Mouse (Mus musculus): ENCODE measurements around the gene Fbxo11.

Fbxo11 gene

DNA sequence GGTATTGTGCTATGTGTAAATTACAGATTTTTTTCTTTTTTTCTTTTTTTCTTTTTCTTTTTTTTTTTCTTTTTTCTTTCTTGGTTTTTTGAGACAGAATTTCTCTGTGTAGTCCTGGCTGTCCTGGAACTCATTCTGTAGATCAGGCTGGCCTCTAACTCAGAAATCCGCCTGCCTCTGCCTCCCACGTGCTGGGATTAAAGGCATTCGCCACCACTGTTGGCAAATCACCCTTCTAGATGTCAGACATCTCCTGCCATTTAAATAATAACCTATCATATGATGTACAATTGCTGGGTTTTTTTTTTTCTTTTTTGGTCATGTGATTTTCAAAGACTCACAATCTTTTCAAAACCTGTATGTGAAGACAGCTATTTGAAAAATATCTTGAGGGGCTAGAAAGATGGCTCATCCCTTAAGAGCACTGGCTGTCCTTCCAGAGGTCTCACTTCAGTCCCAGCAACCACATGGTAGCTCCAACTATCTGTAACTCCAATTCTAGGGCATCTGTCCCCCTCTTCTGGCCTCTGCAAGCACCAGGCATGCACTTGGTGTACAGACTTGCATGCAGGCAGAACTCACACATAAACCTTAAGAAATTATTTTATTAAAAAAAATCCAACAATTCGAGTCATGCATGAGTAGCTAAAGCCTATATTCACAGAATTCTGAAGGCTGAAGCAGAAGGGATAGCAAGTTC lies 2.3 kb upstream of the Fbxo11 start:
- in situ Hi-C loops (cut with MboI) = no loop called here

DNA sequence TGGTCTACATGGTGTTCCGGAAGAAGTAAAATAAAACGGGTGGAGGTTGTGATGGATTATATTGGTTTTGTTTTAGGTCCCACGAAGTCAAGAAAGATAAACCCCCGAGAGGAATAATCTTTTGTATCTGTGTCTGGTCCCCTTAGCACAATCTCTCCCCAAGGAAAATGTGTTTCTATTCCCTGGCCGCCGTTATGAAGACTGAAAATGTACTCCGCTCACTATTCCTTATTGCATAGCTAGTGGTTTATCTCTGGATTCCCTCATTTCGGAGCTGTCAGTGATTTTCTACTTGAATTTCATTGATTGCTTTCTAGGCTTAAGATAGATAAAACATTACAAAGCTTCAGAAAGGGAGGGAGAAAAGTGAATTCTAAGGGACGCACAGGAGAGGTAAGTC lies 1.7 kb upstream of the Fbxo11 start:
- in situ Hi-C loops (cut with MboI) = no loop called here

DNA sequence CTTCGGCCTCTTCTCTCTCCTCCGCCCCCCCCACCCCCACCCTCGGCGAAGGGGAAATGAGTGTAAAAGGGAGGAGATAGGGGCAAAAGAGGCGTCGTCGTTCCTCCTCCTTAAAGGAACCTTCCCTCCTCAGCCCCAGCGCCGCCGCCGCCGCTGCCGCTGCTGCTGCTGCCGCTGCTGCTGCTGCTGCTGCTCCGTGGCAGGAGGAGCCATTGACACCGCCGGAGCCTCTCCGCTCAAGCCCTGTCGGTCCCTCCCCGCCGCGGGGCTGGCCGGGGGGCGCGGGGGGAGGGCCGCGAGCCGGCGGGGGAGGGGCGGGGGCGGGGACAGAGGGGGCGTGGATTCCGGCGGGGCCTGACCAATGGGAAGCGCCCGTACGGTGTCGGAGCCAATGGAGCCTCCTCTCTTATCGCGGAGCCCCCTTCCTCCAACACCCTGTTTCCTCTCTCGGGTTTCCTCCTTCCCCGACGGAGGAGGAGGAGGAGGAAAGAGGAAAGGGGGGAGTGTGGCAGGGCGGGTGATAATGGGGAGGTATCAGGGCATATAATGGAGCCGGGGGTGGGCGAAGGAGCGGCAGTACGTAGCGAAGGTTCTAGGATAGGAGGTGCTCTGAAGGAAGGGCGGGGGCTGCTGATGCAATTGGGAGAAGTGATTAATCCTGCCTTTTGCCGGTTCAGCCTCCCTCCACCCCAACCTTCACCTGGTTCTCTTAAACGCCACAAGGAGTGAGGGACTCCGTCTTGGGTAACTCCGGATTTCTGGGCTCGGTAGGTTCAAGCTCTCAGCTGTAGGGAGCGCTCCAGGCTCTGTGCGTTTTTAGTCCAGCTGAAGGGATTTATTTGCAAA lies 933 bp upstream of the Fbxo11 start:
- in situ Hi-C loops (cut with MboI) = no loop called here

DNA sequence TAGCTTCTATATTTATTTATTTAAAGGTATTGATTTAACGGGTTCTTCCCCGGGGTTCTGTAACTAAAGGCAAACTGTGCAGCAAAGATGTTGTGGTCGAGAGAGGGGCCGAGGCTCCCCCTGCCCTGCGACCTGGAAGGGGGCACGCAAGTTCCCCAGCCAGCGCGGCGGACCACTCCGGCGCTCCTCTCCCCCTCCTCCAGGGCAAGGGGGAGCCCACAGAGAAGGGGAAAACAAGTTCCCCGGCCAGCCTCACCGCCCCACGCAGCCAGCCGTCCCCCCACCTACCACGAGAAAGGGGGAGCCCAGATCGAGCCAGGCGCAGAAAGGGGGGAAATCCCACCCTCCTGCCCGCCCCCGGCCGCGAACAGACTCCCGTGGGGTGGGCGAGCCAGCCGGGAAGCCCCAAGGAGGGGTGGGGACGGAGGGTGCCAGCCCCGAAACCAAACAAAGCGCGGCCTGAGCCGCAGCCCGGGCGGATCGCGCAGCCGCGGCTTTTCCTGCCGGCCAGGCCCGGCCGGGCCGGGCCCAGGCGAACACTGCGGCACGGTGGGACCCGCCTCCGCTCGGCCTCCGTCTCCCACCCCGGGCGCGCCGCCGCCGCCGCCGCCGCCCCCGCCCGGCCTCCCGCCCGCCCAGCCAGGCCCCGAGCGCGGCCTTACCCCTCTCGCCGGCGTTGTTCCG lies 602 bp downstream of the Fbxo11 start:
- in situ Hi-C loops (cut with MboI) = no loop called here

DNA sequence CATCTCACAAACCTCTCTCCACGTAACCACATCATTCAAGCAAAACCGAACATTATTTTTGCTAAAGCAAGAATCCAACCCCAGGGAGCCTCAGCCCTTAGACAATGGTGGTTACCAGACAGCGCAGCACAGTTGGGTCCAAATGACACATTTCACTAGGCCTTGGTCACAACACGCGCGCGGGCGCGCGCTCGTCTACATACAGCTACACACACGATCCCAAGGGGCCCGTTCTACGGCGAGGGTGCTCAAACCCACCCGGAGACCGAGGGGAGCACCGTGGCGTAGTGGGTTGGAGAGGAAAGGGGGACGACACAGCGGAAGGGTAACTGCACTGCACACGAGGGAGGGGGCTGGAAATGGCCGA lies 1.1 kb downstream of the Fbxo11 start:
- in situ Hi-C loops (cut with MboI) = no loop called here

DNA sequence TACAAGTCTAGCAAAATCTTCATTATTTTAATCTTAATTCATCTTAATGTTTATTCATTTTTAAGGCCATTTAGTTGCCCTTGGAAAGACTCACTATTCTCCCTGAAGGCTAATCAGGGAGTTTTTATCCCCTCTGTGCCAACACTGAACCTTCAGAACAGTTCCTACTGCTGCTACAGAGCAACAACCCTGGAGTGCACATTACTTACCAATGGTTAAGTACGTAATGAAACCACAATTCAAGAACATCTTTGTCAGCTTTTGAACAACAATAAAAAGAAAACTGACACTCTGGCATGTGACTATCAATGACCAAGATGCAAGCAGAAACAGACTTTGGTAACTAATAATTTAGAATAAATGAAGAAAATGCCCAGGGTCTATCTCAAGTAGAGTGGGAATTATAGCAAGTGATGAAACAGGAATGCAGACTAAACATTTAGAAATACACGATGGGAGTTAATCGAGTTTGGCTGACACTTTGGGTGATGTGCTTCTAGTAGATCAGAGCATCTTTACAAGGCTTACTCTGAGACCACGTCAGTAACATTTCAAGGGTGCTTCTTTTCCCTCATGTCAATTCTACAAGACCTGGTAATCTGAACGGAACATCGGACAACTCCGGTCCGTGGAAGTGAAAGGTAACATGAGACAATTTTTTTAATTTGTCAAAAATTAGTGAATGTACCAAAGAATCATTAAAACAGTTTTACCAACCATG lies 2.1 kb downstream of the Fbxo11 start:
- in situ Hi-C loops (cut with MboI) = no loop called here

DNA sequence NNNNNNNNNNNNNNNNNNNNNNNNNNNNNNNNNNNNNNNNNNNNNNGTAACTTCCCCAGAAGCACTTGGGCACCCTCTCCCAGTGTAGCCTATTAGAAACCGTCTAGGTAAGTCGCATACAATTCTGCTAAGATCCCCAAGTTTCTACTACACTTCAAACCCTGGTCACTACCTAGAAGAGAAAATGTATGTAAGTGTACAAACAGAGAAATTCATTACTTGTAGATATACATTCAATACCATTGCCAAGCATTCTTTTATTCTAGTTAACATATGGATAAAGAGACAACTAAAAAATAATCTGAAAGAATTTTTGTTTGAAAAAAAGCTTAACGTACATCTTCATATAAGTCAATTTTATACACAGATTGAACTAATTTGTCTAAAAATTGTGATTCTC lies 3.1 kb downstream of the Fbxo11 start:
- in situ Hi-C loops (cut with MboI) = no loop called here

DNA sequence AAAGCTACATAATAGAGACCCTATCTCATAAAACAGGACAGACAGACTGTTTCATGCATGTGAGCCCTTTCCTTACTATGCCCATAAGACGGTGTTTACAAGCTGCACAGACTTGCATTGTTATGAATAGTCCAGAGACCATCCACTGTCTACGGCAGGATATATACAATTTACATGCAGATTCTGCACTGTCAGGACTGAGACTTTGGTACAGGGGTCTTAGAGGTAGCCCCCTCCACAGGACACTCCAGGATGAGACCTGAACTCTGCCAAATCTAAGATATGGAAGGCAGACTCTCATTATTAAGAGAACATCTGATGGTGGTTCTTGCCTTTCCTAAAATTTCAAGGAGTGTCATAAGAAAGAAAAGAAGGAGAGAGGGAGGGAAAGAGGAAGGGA lies 6.8 kb downstream of the Fbxo11 start:
- in situ Hi-C loops (cut with MboI) = no loop called here

DNA sequence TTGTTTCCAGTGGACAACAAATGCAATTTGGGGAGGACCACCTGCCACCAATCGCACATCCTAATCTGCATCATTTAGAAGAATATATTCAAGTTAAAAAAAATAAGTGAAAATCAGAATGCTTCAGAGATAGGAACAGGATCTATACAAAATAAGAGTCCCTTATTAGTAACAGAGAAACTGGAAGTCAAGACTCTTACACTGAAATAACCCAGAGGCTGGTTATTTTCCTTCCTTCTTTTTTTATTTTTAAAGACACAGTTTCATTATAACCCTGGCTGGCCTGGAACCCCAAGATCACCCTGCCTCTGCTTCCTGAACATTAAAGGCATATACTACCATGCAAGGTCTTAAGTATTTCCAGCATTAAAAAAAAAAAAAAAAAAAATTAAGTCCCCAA lies 7.2 kb downstream of the Fbxo11 start:
- in situ Hi-C loops (cut with MboI) = no loop called here

DNA sequence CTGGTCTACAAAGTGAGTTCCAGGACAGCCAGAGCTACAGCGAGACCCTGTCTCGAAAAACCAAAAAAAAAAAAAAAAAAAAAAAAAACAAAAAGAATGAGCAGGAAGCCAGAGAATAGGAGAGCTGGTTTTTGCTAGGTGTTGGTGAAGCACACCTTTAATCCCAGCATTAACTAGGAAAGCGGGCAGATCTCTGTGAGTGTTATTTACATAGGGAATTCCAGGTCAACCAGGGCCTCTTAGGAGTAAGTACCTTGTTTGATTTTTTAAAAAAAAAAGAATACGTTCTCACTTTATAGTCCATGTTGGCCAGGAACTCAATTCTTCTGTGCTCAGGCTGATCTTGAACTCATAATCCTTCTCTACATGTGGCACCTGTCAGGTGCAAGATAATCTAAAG lies 13.4 kb downstream of the Fbxo11 start:
- in situ Hi-C loops (cut with MboI) = no loop called here

DNA sequence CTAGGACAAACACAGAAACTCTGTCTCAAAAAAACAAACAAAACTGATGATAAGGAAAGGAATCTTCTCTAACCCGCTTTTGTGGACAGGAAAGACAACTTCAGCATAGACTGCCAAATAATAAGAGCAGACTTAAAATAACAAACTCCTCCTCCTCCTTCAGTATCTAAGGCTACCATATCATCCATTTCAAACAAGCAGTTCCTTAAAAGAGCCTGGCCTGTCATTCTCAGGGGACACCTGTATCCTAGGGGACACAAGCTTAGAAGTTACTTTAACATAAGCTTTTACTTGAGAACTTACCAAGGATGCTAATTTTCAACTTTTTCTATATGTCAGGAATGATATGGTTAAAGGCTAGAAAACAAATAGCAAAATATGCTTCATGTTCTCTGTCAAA lies 14.2 kb downstream of the Fbxo11 start:
- in situ Hi-C loops (cut with MboI) = no loop called here

DNA sequence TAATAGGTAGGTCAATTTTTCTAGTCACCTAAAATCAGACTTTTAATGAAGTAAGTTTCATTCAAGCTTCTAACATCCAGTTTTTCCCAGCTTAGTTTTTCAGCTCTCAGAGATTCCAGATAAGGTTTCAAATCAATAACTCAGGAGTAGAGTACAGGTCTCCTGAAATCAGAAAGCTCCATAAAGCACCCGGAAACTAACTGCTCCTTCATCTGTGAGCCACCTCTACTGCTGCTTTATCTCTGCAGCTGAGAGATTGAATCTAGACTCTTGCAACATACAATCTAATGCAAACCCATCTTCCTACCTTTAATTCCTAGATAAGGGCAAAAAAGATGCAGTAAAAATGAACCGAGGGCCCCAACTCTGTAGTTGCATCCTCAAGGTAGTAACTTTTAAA lies 14.8 kb downstream of the Fbxo11 start:
- in situ Hi-C loops (cut with MboI) = no loop called here

DNA sequence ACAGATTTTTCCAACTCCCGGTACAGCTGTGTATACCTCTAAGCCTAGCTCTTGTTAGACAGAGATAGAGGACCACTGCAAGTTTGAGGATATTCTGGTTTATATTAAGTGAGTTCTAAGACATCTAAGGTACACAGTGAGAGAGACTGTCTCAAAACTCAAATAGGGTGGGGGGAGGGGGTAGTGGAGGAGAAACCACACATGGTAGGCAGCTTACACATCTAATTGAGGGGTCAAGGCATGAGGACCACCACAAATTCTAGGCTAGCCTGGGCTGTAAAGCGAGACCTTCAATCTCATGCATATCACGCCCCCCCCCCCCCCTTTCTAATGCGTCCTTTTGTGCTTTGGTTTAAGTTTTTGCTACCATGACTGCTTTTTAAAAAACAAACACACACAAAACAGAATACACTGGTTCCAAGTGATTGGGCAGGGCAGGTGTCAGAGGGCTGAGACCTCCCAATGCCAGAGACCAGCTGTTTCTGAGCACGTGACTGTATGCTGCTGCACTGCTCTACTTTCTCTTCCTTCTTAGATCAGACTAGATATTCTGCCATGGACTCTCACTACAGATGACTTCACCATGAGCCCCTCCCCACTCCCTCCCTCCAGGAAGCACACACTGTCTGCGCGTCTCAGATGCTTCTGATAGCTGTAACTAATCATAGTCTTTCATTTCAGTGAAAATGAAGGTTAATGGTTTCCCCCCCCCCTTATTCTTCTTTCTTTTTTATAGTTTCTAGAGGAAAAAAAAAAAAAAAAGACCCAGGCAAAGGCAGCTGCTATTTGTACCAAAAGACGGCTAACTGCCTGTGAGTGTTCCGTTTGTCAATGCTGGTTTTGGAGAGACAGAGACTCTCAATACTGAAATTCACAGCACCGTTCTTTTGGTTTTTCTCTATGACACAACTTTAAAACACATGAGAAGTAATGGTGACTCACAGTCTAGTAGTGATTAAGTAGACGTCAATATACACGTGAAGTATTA lies 22.7 kb downstream of the Fbxo11 start:
- in situ Hi-C loops (cut with MboI) = no loop called here

DNA sequence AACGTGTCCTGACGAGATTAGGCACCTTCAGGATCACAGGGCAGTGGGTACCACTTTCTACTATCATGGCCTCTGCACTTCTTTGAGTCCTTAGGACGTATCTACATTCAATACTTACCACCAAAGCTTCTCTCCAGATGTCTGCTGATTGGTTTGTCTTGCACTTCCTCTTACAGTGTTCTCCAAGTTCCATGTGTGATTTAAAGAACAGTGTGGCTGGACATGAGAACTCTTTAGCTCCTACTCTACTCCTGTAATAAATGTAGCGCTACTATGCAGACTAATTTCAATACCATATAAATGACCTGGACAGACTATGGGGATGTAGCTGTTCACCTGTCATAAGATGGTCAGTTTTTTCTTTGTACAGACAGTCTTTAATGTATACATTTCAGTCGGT lies 24.3 kb downstream of the Fbxo11 start:
- in situ Hi-C loops (cut with MboI) = no loop called here

DNA sequence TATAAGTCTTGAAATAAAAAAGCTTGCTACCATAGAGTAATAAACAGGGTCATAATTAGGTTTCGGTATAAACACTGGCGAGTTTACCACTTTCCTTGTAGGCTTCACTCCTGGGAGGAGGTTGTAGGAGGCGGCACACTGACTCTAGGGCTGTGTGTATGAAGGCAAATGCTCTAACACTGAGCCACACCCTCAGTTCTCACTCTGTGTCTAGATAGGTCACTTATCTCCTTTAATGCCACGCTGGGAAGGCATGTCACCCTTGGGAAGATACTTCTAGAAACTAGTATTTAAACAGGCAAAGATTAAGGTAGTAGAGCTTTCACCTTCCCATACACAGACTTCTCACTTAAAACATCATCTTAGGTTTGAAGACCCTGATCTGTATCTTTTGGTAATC lies 30.7 kb downstream of the Fbxo11 start:
- in situ Hi-C loops (cut with MboI) = loop anchor here (10.0 kb wide), 1 partner anchor 220 kb away; no protein-coding TSS in a partner anchor

DNA sequence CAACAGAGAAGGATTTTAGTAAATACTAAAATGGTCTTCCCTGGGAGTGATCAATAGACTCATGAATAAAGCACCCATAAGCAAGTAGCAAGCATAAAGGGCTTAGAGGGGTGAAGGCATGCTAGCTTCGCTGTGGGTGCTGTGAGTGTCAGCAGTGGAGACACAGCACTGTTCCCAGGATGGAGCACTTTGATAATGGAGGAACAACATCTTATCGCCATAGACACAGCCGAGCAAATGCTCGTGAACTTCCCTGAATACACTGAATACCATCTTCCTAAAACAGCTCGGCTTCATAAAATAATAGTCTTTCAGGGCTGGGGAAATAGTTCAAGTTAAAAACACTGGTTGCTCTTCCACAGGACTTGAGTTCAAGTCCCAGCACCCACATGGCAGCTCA lies 33.3 kb downstream of the Fbxo11 start:
- in situ Hi-C loops (cut with MboI) = loop anchor here (10.0 kb wide), 1 partner anchor 223 kb away; no protein-coding TSS in a partner anchor

DNA sequence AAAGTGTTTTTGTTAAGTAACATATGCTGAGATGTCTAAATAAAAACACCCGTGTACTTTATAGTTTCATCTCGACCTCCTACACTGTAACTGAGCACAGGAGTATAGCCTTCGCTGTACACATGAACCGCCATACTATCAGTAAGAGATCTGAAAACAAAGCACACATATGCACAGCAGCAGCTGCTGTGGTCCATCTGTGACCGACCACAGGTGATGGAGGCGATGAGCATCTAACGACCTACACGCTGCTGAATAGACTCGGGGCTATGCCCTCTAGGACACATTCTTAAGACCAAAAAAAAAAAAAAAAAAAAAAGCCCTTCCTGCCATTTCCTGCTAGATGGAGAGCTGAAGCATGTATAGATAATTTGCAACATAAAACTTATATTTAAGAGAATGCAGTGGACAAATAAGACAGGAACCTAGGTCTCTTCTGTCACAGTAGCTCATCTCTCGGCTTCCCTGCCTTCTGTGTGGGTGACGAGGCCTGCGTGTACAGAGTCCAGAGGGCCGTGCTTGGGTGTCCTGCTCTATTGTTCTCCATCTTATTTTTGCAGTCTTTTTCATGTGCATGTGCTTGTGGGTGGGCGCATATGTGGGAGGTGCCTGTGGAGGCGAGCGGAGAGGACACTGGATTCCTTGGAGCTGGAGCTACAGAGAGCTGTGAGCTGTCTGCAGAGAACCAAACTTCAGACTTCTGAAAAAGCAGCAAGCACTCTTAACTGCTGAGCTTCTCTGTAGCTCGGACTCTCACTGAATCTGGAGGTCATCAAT lies 35.7 kb downstream of the Fbxo11 start:
- in situ Hi-C loops (cut with MboI) = loop anchor here (10.0 kb wide), 1 partner anchor 75 kb away; no protein-coding TSS in a partner anchor

DNA sequence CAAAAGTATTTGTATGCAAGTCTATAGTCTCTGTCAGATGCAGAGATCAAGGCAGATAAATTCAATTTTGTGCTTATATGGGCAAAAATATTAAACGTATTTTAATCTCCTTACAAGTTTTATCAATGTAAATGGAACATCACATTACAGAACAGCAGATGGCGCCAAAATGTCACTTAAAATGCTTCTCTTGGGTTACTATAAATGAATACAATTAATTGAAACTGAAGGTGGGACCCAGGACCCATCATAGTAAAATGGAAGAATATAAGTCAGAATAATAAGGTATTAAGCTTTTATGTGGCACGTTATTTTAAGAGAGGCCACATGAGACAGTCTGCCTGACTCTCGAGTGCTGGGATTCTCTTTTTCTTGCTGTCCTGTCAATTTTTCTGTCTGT lies 39.9 kb downstream of the Fbxo11 start:
- in situ Hi-C loops (cut with MboI) = loop anchor here (10.0 kb wide), 1 partner anchor 80 kb away; no protein-coding TSS in a partner anchor

DNA sequence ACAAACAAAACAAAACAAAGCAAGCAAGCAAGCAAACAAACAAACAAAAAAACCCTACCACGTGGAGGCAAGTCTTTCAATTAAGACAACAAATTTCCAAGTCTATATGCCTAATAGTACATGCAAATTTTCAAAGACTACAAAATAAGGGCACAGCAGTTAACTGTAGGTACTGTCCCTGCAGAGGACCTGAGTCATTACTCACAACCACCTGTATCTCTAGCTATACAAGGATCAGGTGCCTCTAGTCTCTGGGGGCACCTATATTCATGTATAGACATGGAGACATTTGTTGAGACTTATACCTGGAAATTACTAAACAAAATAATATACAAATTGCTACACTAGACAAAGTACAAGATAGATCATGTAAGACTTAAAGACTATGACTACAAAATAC lies 41.2 kb downstream of the Fbxo11 start:
- in situ Hi-C loops (cut with MboI) = loop anchor here (10.0 to 25.0 kb wide), 2 partner anchors 81 to 488 kb away; no protein-coding TSS in a partner anchor

DNA sequence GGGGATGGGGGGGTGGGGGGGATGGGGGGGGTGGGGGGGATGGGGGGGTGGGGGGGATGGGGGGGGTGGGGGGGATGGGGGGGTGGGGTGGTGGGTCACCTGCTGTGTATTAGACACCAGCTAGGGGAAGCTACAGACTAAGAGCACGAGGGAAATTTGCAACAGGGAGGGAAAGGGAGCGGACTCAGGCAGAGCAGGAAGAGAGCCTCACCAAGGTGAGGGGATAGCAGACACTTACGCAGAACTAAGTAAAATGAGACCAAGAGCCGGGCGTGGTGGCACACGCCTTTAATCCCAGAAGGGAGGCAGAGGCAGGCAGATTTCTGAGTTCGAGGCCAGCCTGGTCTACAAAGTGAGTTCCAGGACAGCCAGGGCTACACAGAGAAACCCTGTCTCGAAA lies 49.1 kb downstream of the Fbxo11 start:
- in situ Hi-C loops (cut with MboI) = loop anchor here (25.0 kb wide), 1 partner anchor 496 kb away; no protein-coding TSS in a partner anchor

Data from mature B cell (primary cell).